Mouse (Mus musculus) ovary, postnatal 10 days (tissue): ENCODE measurements around the gene Mrps24.

Source experiments
- DNase-seq: peaks from one replicate; pipeline ENCODE4 v3.0.0; 2022; ENCODE audit warnings: low spot score

Mrps24 gene

DNA sequence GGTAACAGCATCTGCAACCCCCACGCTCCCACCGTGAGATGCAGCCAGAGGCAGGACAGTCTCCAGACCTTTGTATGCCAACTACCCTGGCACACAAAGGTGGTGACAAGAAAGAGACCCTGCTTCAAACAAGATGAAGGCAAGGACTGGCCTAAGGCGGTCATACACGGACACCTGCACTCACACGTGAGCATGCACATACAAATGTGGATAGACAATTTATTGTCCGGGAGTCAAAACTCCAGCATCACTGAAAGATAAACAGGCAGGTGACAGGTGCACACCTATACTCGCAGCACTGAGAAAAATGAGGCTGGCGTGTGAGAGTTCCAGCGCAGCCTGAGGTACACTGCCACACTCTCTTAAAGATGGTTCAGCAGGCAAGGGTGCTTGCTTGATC is 9.5 kb downstream of the Mrps24 start:
- no peak for DNase-seq

DNA sequence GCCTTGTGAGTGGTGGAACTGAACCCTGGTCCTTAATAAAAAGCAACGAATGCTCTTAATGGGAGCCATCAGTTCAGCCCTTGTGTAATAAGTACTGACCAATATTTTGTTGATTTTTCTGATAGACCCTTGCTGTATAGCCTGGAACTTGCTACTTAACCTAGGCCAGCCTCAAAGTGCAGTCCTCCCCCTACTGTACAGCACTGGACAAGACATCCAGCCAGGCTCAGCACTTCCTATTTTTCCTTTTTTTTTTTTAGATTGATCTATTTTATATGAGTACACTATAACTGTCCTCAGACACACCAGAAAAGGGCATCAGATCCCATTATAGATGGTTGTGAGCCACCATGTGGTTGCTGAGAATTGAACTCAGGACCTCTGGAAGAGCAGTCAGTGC is 12.1 kb downstream of the Mrps24 start:
- DNase-seq, result no peak

DNA sequence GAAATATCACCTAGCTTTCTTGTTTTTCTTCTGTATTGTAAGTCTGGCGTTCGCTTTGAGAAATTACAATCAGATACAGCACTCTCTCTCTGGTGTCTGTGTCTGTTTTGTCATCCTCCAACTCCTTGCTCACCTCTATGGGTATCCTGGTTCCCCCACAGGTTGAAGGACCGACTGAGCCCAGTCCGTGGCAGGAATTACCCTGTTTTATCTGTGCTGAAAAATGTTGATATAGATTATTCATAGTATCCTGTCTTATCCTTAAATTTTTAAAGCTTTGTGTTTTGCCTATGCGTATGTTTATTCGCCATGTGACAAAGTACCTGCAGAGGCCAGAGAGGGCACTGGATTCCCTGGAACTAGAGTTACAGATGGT is 12.5 kb downstream of the Mrps24 start:
- DNase-seq, result no peak

DNA sequence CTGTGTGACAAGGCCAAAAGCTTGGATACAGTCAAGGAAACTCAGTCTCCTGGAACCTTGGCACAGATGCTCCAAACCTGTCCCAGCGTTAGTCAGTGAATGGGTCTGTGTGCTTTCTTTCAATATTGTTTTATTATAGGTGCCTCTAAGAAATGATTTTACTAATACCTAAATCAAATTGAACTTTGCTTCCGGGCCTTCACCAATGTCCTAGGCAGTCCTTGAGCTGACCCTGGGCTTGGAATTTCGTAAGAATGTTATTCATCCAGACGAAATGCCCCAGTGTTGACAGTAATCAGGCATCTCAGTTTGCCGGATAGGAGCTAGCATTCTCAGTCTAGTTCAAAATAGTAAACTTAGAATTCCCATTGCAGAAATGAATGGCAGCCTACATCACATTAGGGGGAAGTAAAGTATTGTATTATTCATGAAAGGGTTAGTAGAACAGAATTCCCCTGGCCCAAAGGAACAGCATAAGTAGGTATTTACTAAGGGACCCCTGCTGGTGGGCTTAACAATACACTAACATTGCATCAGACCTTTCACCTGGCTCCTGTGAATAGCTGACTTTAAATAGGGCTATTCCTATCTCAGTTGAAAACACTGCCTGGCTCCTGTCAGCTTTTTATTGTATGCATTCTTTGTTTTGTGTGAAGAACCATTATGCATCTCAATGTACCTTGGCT is 13.1 kb downstream of the Mrps24 start:
- DNase-seq, result no peak

DNA sequence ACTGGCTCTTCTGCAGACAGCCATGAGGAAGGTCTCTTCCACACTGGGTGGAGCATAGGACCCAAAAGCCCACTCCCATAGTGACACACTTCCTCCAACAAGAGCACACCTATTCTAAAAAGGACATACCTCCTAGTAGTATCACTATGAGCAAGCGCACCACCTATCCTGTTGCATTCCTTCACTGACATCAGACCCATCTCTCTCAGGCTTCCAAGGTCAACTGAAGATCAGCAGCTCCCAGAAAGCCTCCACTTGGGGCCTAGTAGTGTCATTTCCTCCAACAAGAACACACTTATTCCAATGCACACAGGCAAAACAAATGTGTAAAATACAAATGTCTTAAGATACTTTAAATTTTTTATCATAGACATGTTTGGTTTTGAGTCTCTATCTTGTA is 13.7 kb downstream of the Mrps24 start:
- DNase-seq, result no peak

DNA sequence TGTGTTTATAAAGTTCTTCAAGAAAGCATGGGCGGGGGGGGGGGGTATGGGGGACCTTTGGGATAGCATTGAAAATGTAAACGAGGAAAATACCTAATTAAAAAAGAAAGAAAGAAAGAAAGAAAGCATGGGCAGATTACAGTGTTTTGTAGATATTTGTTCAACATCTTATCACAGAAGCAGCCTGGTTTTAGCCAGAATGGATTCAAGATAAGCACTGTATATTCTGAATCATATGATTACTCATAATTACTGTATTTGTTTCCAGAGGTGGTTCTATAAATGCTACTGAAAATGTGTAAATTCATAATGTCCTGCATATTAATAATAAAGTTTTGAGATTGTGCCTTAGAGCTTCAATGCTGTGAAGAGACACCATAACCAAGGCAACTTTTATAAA is 14.2 kb downstream of the Mrps24 start:
- DNase-seq, result no peak

DNA sequence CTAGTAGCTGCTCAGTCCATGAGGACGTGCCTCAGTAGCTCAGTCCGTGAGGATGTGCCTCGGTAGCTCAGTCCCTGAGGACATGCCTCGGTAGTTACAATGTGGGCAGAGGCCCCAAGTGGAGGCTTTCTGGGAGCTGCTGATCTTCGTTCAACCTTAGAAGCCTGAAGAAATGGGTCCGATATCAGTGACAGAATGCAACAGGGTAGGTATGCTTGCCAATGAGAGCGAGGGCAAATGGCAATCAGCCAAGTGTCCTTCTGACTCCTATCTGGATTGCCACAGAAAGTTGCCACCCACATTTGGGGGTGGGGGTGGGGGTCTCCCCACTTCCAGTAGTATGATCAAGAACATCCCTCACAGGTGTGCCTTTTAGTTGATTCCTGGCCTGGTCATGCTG is 14.7 kb downstream of the Mrps24 start:
- DNase-seq, result no peak

DNA sequence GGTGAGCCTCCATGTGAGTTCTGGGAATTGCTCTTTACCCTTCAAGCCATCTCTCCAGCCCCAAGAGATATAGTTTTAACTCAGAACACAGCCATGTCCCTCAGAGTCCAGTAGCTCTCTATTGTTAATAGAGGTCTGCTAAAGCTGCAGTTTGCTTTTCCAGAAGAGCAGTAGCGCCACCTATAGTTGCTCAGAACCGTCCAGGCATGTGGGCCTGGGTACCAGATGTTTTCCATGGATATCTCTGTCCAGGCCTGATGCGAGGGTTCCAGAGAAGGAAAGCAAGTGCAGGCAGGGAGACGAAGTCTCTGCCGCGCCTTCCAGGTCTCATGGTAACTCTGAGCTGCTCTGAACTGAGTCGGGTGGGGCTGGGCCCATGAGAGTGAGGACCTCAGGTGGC is 23.7 kb downstream of the Mrps24 start:
- DNase-seq, result no peak

DNA sequence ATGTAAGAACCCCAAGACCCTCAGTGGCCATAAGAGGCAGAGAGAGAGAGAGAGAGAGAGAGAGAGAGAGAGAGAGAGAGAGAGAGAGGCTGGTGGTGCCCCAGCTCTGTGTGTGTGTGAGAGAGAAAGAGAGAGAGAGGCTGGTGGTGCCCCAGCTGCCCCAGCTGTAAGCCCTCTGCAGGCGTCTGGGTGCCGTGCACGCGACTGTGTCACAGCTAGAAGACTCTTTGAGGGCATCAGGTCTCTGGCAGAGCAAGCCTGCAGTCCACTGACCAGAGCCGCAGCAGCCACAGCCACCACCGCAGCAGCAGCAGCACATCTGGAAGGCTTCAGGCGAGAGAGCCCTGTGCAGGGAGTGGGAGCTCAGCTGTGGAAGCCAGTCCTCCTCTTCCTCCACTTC is 31.2 kb downstream of the Mrps24 start:
- DNase-seq, result no peak

DNA sequence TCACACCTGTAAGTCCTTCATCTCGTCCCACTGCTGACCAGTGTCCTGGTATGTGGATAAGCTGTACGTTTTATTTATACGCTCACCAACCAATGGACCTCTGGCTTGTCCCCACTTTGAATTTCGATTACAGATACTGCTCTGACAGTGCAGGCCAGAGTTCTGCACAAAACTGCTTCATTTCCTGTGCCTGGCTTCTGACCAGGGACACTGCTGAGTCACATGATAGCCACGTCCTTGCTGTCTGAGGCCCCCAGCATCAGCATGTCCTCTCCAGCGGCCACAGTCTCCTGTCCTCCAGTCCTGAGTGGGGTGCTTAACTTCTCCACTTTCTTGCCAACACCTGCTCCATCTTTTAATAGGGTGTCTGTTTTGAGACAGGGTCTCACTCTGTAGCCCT is 32.9 kb downstream of the Mrps24 start:
- DNase-seq, result no peak
